Mouse (Mus musculus) liver, embryonic 14.5 days (tissue): ENCODE measurements around the gene Piezo1. TPM values are rescaled to one million over a fixed set of nuclear protein-coding genes. Genes with fewer than 3 reads are reported as not detected.

ENCODE experiments used
- ATAC-seq: fragments of 200-750 bp; cut with Nextera tagmentation; 2 replicates; pipeline ENCODE4 v1.8.0; 2017; ENCODE audit warnings: moderate number of reproducible peaks, mild to moderate bottlenecking, moderate library complexity; ENCODE audit not compliant: insufficient read depth
- DNase-seq, 3 experiments: peaks; one replicate each; pipeline ENCODE4 v3.0.0-alpha.2; 2012 to 2013; ENCODE audit warnings: low read depth in 3 of 3, low spot score in 3 of 3
- H3K27ac ChIP-seq: fragments of 300-500 bp; sonication (generic); 2 replicates; pipeline ENCODE4 v1.5.1; 2014; ENCODE audit warnings: moderate library complexity, mild to moderate bottlenecking, control low read depth, inconsistent platforms
- H3K27me3 ChIP-seq: fragments of 300-500 bp; sonication (generic); 2 replicates; pipeline ENCODE4 v1.6.1; 2014; ENCODE audit warnings: mild to moderate bottlenecking, low read length, moderate library complexity; ENCODE audit not compliant: control insufficient read depth, insufficient read depth
- H3K36me3 ChIP-seq: fragments of 300-500 bp; sonication (generic); replicated peaks from 2 replicates; pipeline ENCODE4 v1.6.1; 2014; ENCODE audit warnings: low read depth; ENCODE audit not compliant: control insufficient read depth, insufficient read depth
- H3K4me1 ChIP-seq, 2 experiments: fragments of 200-500 bp in 1 of 2; fragments of 300-500 bp in 1 of 2; sonication (generic) in 1 of 2; replicated peaks; 2 replicates each; pipeline ENCODE4 v1.6.1; 2012 to 2014; ENCODE audit warnings: antibody characterized with exemption in 1 of 2, inconsistent platforms in 1 of 2, low read length in 1 of 2; ENCODE audit not compliant: control insufficient read depth in 2 of 2, insufficient read depth in 2 of 2
- H3K4me2 ChIP-seq: fragments of 300-500 bp; sonication (generic); 2 replicates; pipeline ENCODE4 v1.6.1; 2014; ENCODE audit warnings: low read depth, mild to moderate bottlenecking, control low read depth, moderate library complexity
- H3K4me3 ChIP-seq, 2 experiments: fragments of 200-500 bp in 1 of 2; fragments of 300-500 bp in 1 of 2; sonication (generic) in 1 of 2; 2 replicates each; pipeline ENCODE4 v1.5.1; 2012 to 2014; ENCODE audit warnings: low read depth in 2 of 2, low read length in 2 of 2, mild to moderate bottlenecking in 2 of 2, control low read depth in 1 of 2, inconsistent platforms in 1 of 2, moderate library complexity in 1 of 2; ENCODE audit not compliant: insufficient read depth in 1 of 2
- H3K9ac ChIP-seq: fragments of 300-500 bp; sonication (generic); replicated peaks from 2 replicates; pipeline ENCODE4 v1.6.1; 2014; ENCODE audit warnings: mild to moderate bottlenecking, control low read depth, moderate library complexity
- H3K9me3 ChIP-seq: fragments of 300-500 bp; sonication (generic); 2 replicates; pipeline ENCODE4 v1.6.1; 2016; ENCODE audit warnings: low read length, mixed read lengths; ENCODE audit not compliant: control insufficient read depth
- CTCF ChIP-seq: IDR thresholded peaks from 2 replicates; pipeline ENCODE4 v1.5.1; 2016; ENCODE audit warnings: antibody characterized with exemption, low read depth, control low read depth
- EP300 ChIP-seq: IDR thresholded peaks from 2 replicates; pipeline ENCODE4 v1.6.1; 2016; ENCODE audit warnings: antibody characterized with exemption, low read depth
- WGBS: fragments of 180-500 bp; shearing (Covaris S2); extraction: QIAGEN DNeasy Blood & Tissue Kit; methylation state at CpG from one replicate; pipeline ENCODE4 v1.1.7; 2014; ENCODE audit not compliant: insufficient replicate concordance; 5-methylcytosine and 5-hydroxymethylcytosine counted together
- polyA plus RNA-seq, 2 experiments: library from polyadenylated mRNA; depleted of rRNA in 1 of 2; stranded (reverse) in 1 of 2; unstranded in 1 of 2; fragments of >200 nt; fragmentation: Nextera tagmentation in 1 of 2; extraction: Ambion mirVana in 1 of 2; gene quantifications; 2 replicates each; pipeline versions ENCODE4 v1.2.1 to v1.2.3; 2012 to 2014

The Piezo1 gene
- polyA plus RNA-seq, 2 experiments = 12.6 to 60.9 TPM

- H3K9me3 ChIP-seq = no peaks in the 10 kb centered on the region
- peak overlapping the region; percentile 99 for H3K9ac ChIP-seq
- peak overlapping the region; percentile 97 for H3K4me2 ChIP-seq
- peaks cover 43% of the 10 kb centered on the region for H3K36me3 ChIP-seq
- WGBS = under 1% methylated on average over 34 of the region's 34 CpGs
- no peak for DNase-seq
- no peaks in the 10 kb centered on the region for H3K27me3 ChIP-seq
- ATAC-seq = peak; percentile 38
- H3K4me1 ChIP-seq = peaks cover 14 to 23% of the 10 kb centered on the region in 2 experiments
- peak overlapping the region; percentile 77 to 96 for H3K4me3 ChIP-seq
- H3K27ac ChIP-seq = peak overlapping the region; percentile 81
- TF ChIP-seq EP300 (no peak), CTCF (no peak)
Observed at GRCm38 (mm10) chr8:122568109-122568504, 17.0 kb upstream of the Piezo1 start.

DNA sequence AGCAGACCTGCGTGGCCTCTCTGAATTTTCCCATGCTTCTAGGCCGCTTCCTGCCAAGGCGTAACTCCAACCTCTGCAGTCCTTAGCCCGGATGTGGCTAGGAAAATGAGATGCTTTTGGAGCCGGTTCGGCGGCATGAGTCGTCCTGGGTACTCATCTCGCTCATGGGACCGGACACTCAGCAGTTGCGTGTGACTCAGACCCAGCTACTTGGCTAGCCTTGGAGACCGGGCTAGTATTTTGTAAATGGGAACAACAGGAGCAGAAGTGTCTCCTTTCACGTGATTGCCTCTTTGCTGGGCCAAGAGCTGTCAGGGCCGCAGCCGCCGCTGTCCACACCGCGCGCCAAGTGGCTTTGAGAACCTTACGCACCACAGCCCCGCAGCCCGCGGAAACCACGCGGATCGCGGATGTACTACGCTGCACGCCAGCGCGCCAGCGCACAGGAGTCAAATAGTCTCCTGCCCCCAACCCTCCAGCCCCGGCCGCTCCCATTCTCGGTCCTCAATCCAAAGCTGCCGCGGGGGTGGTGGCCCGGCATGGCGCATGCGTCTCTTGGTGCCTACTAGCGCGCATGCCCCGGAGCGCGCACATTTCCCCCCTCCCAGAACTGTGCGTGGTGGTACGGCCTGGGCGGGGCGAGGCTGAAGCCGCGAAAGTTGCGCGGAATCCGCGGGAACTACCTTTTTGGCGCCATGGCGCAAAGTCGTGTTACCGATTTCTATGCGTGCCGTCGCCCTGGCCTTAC is 16.4 kb upstream of the Piezo1 start, which contains the start of gene Cdt1:
Gene Cdt1, plus strand, starts transcription at position 655 of the 748 bp plus-strand sequence.
- H3K4me3 ChIP-seq = peak within 1 kb of the TSS; percentile 77 to 96
- DNase-seq (peak; percentile 90 to 91 (median 90)), ATAC-seq (peak; percentile 92)
- WGBS = under 1% methylated on average over 62 of the region's 62 CpGs
- no peaks in the 10 kb centered on the region for H3K9me3 ChIP-seq
- TF ChIP-seq EP300 (peak; percentile 34; the same call in 1 of the 2 replicates), CTCF (no peak)
- H3K9ac ChIP-seq = peak within 1 kb of the TSS; percentile 99
- H3K27ac ChIP-seq = peak within 1 kb of the TSS; percentile 81
- H3K4me2 ChIP-seq = peak within 1 kb of the TSS; percentile 97
- peaks cover 37% of the 10 kb centered on the region for H3K36me3 ChIP-seq
- H3K27me3 ChIP-seq = no peaks in the 10 kb centered on the region
- peaks cover 13 to 19% of the 10 kb centered on the region in 2 experiments for H3K4me1 ChIP-seq

DNA sequence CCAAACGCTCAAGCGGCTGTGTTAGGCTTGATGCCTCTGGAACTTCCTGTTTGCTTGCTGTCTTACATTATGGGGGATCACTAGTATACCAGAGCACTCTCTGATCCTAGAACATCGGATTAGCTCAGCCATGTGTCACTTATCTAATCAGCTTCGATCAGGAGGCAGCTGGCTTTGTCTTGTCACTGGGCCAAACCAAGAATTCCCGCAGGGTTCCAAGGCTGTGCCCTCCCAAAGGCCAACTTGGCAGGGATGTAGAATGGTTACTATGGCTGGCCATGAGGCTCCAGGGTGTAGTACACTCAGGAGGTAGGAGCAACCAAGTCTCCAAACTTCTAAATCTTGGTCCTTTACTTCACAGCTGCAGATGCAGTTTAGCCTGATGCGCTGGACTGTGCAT is 15.6 kb upstream of the Piezo1 start:
- Histone ChIP-seq H3K9ac (peak overlapping the region; percentile 75), H3K27ac (peak overlapping the region; percentile 16), H3K4me1 (peaks cover 13 to 17% of the 10 kb centered on the region in 2 experiments), H3K4me3 (peak overlapping the region; percentile 77 to 96), H3K36me3 (peaks cover 29% of the 10 kb centered on the region), H3K4me2 (peak overlapping the region; percentile 97), H3K27me3 (no peaks in the 10 kb centered on the region), H3K9me3 (no peaks in the 10 kb centered on the region)
- WGBS = 18% methylated on average over 6 of the region's 6 CpGs
- DNase-seq (no peak), ATAC-seq (no peak)
- TF ChIP-seq EP300 (no peak), CTCF (no peak)

DNA sequence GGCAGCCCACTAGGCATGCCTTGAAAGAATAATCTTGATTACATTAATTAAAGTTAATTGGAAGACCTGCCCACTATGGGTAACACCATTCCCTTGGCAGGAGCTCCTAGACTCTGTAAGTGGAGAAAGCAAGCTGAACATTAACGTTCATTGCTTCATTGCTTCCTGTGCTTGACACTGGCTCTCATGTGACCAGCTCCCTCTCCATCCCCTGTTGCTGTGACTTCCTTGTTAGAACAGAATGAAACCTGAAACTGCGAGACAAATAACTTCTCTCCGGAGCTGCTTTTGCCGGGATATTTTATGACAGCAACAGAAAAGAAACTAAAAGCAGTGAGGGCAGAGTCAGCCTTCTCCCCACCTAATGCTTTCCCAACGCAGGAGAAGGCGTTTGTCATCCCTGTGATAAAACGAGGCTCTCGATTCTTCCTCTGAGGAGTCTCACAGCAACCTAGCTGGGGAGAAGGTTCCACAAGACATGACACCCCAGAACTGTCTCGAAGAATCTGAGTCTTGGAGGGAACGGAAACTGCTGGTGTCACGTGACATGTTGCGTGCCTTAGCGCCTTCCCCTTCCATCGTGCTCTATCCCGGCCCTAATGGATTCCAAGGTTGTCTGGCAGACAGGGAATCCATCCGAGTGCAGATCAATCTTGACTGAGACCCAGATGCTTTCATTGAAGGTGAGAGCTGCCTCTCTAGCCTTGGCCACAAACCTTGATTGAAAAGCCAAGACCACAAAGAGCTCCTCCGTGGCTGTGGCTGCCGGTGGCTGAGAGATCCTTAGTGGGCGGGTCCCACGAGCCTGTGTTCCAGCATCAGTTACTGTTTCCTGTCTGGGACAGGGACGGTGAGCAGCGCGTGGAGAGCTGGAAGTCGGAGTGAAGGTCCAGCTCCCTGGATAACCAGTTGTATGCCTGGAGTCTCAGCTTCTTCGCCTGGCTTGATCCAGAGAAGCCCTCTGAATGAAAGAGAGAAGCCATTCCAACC is 13.5 kb upstream of the Piezo1 start:
- H3K27me3 ChIP-seq = no peaks in the 10 kb centered on the region
- H3K4me1 ChIP-seq = peaks cover 13 to 15% of the 10 kb centered on the region in 2 experiments
- no peak overlapping the region for H3K9ac ChIP-seq
- no peak overlapping the region for H3K27ac ChIP-seq
- H3K4me3 ChIP-seq = no peak overlapping the region
- H3K4me2 ChIP-seq = no peak overlapping the region
- peaks cover 8% of the 10 kb centered on the region for H3K36me3 ChIP-seq
- DNase-seq = no peak
- ATAC-seq = no peak
- no peaks in the 10 kb centered on the region for H3K9me3 ChIP-seq
- 63% methylated on average over 25 of the region's 25 CpGs for WGBS
- TF ChIP-seq CTCF (no peak), EP300 (no peak)
